Mouse (Mus musculus) common myeloid progenitor, adult 5-6 weeks (primary cell): ENCODE data around the gene Gm10563. TPM values are rescaled to one million over a fixed set of nuclear protein-coding genes. Genes with fewer than 3 reads are reported as not detected.

Experiments used
- ATAC-seq: replicated peaks from 2 replicates; pipeline ENCODE4 v1.8.0; 2016; ENCODE audit warnings: low read depth, mild to moderate bottlenecking, moderate TSS enrichment, inconsistent platforms; ENCODE audit not compliant: poor library complexity, severe bottlenecking
- total RNA-seq: library from RNA; stranded (forward); fragments of 200-1000, 187-1606 nt; gene quantifications from 2 replicates; pipeline ENCODE4 v1.2.3, GENCODE M21; 2017

Gene Gm10563
- total RNA-seq, 1 experiment from 2014 or later: not detected

- no peak for ATAC-seq
These were observed 75.4 kb downstream of the Gm10563 start for GRCm38 (mm10) chr4:155569818-155570217.

GRCm38 (mm10) chr4:155568632-155569370 is 76.4 kb downstream of the Gm10563 start:
- ATAC-seq: no peak

- peak; percentile 30 for ATAC-seq
These were observed 77.0 kb downstream of the Gm10563 start for GRCm38 (mm10) chr4:155568170-155568569.

GRCm38 (mm10) chr4:155566555-155566954 is 78.7 kb downstream of the Gm10563 start:
- ATAC-seq: no peak

Other genes starting within 250 kb of the Gm10563 start
- 0.05 TPM in 1 of 2 replicates, not detected in the other for gene Gabrd, start 247.3 kb downstream of the Gm10563 start, total RNA-seq
- 0.23 and 0.29 TPM in 2 replicates for gene Cfap74, start 236.2 kb downstream of the Gm10563 start, total RNA-seq
- not detected in 2 replicates for gene Tmem52, start 176.3 kb downstream of the Gm10563 start, total RNA-seq
- 174 and 208 TPM in 2 replicates for gene Gnb1, start 154.0 kb downstream of the Gm10563 start, total RNA-seq
- 50.8 and 57.0 TPM in 2 replicates for gene Nadk, start 83.0 kb downstream of the Gm10563 start, total RNA-seq
- 14.2 and 15.8 TPM in 2 replicates for gene Slc35e2, start 44.0 kb downstream of the Gm10563 start, total RNA-seq
- gene Cdk11b, start 20.6 kb downstream of the Gm10563 start, total RNA-seq: 50.8 and 66.1 TPM in 2 replicates
- gene Mmp23, start 8.0 kb upstream of the Gm10563 start, total RNA-seq: 0.91 TPM in 1 of 2 replicates, not detected in the other
- gene Mib2, start 23.8 kb upstream of the Gm10563 start, total RNA-seq: 18.9 and 21.1 TPM in 2 replicates
- gene Fndc10, start 48.9 kb upstream of the Gm10563 start, total RNA-seq: 2.9 and 3.2 TPM in 2 replicates
- 73.2 and 108 TPM in 2 replicates for gene Ssu72, start 59.4 kb upstream of the Gm10563 start, total RNA-seq
- gene Tmem240, start 89.4 kb upstream of the Gm10563 start, total RNA-seq: 0.29 TPM in 1 of 2 replicates, not detected in the other
- gene Atad3a, start 115.7 kb upstream of the Gm10563 start, total RNA-seq: 77.0 and 120 TPM in 2 replicates
- gene Vwa1, start 129.3 kb upstream of the Gm10563 start, total RNA-seq: 0.27 and 0.29 TPM in 2 replicates
- gene Tmem88b, start 140.5 kb upstream of the Gm10563 start, total RNA-seq: not detected in 2 replicates
- gene Ankrd65, start 145.0 kb upstream of the Gm10563 start, total RNA-seq: not detected in 2 replicates
- 55.4 and 70.3 TPM in 2 replicates for gene Mrpl20, start 157.5 kb upstream of the Gm10563 start, total RNA-seq
- 83.7 and 89.3 TPM in 2 replicates for gene Ccnl2, start 167.1 kb upstream of the Gm10563 start, total RNA-seq
- gene Aurkaip1, start 185.9 kb upstream of the Gm10563 start, total RNA-seq: 89.9 and 123 TPM in 2 replicates
- gene Mxra8, start 194.3 kb upstream of the Gm10563 start, total RNA-seq: not detected in 2 replicates
- 9.2 and 11.4 TPM in 2 replicates for gene Dvl1, start 202.0 kb upstream of the Gm10563 start, total RNA-seq
- gene Tas1r3, start 218.0 kb upstream of the Gm10563 start, total RNA-seq: 0.09 TPM in 1 of 2 replicates, not detected in the other
- 9.2 and 10.2 TPM in 2 replicates for gene Cptp, start 224.0 kb upstream of the Gm10563 start, total RNA-seq
- gene Ints11, start 224.1 kb upstream of the Gm10563 start, total RNA-seq: 17.5 and 25.1 TPM in 2 replicates
- gene Pusl1, start 246.4 kb upstream of the Gm10563 start, total RNA-seq: 18.1 and 39.2 TPM in 2 replicates
- gene Acap3, start 246.4 kb upstream of the Gm10563 start, total RNA-seq: 18.0 and 20.1 TPM in 2 replicates